Mouse (Mus musculus): ENCODE measurements at regions not wholly inside any gene's neighbourhood (a gene's known extent, or its start where the extent isn't known, plus 50 kb on each side); places are given as distances from the start of the nearest gene placed in this dataset.

GRCm38 (mm10) chr17:68210313-68211254 lies 63.0 kb upstream of the L3mbtl4 start:
- no peak for TF ChIP-seq CTCF (IDR thresholded peaks at IDR 0.05; ENCODE audit: low read depth)
- no peak for TF ChIP-seq EP300 (optimal IDR thresholded peaks at IDR 0.05)

Measured in stomach, postnatal 0 days (tissue).